Mouse (Mus musculus): Measurements from ENCODE around the gene Gimap4.

DNA sequence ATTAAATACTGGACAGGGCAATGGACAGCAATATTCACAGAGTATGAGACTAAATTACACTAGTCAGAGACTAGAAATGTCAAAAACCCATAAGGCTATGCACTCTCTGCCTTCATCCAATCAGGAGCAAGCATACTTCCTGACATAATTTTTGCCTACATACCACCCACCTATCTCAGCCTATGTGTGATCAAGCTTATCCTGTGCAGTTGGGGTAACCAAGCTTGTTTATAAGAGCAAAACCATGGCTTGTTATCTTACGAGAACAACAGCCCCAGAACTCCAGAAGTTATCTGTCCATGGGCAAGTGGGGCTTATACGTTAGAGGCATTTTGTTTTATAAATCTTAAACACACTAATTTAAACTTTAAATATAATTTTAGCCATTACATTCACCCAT, 49.2 kb upstream of the Gimap4 start:
- TF ChIP-seq CTCF (IDR thresholded peaks at IDR 0.05; ENCODE audit: low read depth) (no peak), EP300 (optimal IDR thresholded peaks at IDR 0.05) (no peak)
